Mouse (Mus musculus): Measurements from ENCODE around the gene Dnajb9.
A peak's percentile ranks its signal among the peaks of the same experiment; 100 is the strongest.
"Not testable (repeated sequence)": the region's sequence is repeated elsewhere in the genome, so short reads cannot be mapped to it uniquely, and the experiment has no call there.

The Dnajb9 gene

GRCm38 (mm10) chr12:44209824-44210752 lies at the start of gene Dnajb9:
Dnajb9 (minus strand) TSS chr12:44210326.
- DNase-seq (ENCODE audit: low spot score) = peak; percentile 100

- no peak for DNase-seq (ENCODE audit: low spot score)
Measured at GRCm38 (mm10) chr12:44248309-44248977, 38.3 kb upstream of the Dnajb9 start.

GRCm38 (mm10) chr12:44245739-44246138 lies 35.6 kb upstream of the Dnajb9 start:
- no peak for DNase-seq (ENCODE audit: low spot score)

GRCm38 (mm10) chr12:44242407-44242806 lies 32.3 kb upstream of the Dnajb9 start:
- no peak for DNase-seq (ENCODE audit: low spot score)

GRCm38 (mm10) chr12:44241090-44241489 lies 31.0 kb upstream of the Dnajb9 start:
- no peak for DNase-seq (ENCODE audit: low spot score)

GRCm38 (mm10) chr12:44224650-44225049 lies 14.5 kb upstream of the Dnajb9 start:
- DNase-seq (ENCODE audit: low spot score) = no peak

- DNase-seq (ENCODE audit: low spot score) = no peak
Measured at GRCm38 (mm10) chr12:44223044-44223443, 12.9 kb upstream of the Dnajb9 start.

GRCm38 (mm10) chr12:44221651-44222356 lies 11.7 kb upstream of the Dnajb9 start:
- peak; percentile 8 for DNase-seq (ENCODE audit: low spot score)

GRCm38 (mm10) chr12:44221070-44221469 lies 10.9 kb upstream of the Dnajb9 start, which contains the start of gene Pnpla8:
Pnpla8 (plus strand) TSS chr12:44221370.
- not testable (repeated sequence) for DNase-seq (ENCODE audit: low spot score)

- DNase-seq (ENCODE audit: low spot score) = no peak
Measured at GRCm38 (mm10) chr12:44211555-44211954, 1.4 kb upstream of the Dnajb9 start.

GRCm38 (mm10) chr12:44209141-44209823 lies 844 bp downstream of the Dnajb9 start:
- peak; percentile 53 for DNase-seq (ENCODE audit: low spot score)

GRCm38 (mm10) chr12:44197873-44198525 lies 12.1 kb downstream of the Dnajb9 start:
- DNase-seq (ENCODE audit: low spot score) = no peak

GRCm38 (mm10) chr12:44181081-44181982 lies 28.8 kb downstream of the Dnajb9 start:
- DNase-seq (ENCODE audit: low spot score) = peak; percentile 5

- no peak for DNase-seq (ENCODE audit: low spot score)
Measured at GRCm38 (mm10) chr12:44177038-44177355, 33.1 kb downstream of the Dnajb9 start.

- no peak for DNase-seq (ENCODE audit: low spot score)
Measured at GRCm38 (mm10) chr12:44176331-44177037, 33.6 kb downstream of the Dnajb9 start.

GRCm38 (mm10) chr12:44166949-44167348 lies 43.2 kb downstream of the Dnajb9 start:
- DNase-seq (ENCODE audit: low spot score) = peak; percentile 58

GRCm38 (mm10) chr12:44159349-44159748 lies 50.8 kb downstream of the Dnajb9 start:
- DNase-seq (ENCODE audit: low spot score) = no peak
